Mouse (Mus musculus) intestine, embryonic 16.5 days (tissue): ENCODE measurements at regions not wholly inside any gene's neighbourhood (a gene's known extent, or its start where the extent isn't known, plus 50 kb on each side); places are given as distances from the start of the nearest gene placed in this dataset.
"Not testable (repeated sequence)": the region's sequence is repeated elsewhere in the genome, so short reads cannot be mapped to it uniquely, and the experiment has no call there.

Source experiments
- ATAC-seq: fragments of 200-750 bp; cut with Nextera tagmentation; 2 replicates; pipeline ENCODE4 v1.8.0; 2017; ENCODE audit warnings: moderate TSS enrichment, moderate library complexity
- H3K27ac ChIP-seq: fragments of 300-500 bp; sonication (generic); 2 replicates; pipeline ENCODE4 v1.5.1; 2014; ENCODE audit warnings: mild to moderate bottlenecking, low read length
- H3K27me3 ChIP-seq: fragments of 300-500 bp; sonication (generic); replicated peaks from 2 replicates; pipeline ENCODE4 v1.6.1; 2014; ENCODE audit warnings: low read length, control low read depth, mixed read lengths; ENCODE audit not compliant: control insufficient read depth, insufficient read depth
- H3K36me3 ChIP-seq: fragments of 300-500 bp; sonication (generic); 2 replicates; pipeline ENCODE4 v1.6.1; 2014; ENCODE audit warnings: low read length, control low read depth; ENCODE audit not compliant: control insufficient read depth, insufficient read depth
- H3K4me1 ChIP-seq: fragments of 300-500 bp; sonication (generic); 2 replicates; pipeline ENCODE4 v1.6.1; 2014; ENCODE audit warnings: low read length, control low read depth, mixed read lengths; ENCODE audit not compliant: control insufficient read depth, insufficient read depth
- H3K4me2 ChIP-seq: fragments of 300-500 bp; sonication (generic); 2 replicates; pipeline ENCODE4 v1.6.1; 2014; ENCODE audit warnings: low read depth, low read length, control low read depth
- H3K4me3 ChIP-seq: fragments of 300-500 bp; sonication (generic); 2 replicates; pipeline ENCODE4 v1.5.1; 2014; ENCODE audit warnings: mild to moderate bottlenecking, low read length
- H3K9ac ChIP-seq: fragments of 300-500 bp; sonication (generic); 2 replicates; pipeline ENCODE4 v1.6.1; 2014; ENCODE audit warnings: low read depth, low read length
- H3K9me3 ChIP-seq: fragments of 300-500 bp; sonication (generic); 2 replicates; pipeline ENCODE4 v1.6.1; 2016; ENCODE audit warnings: low read length, control low read depth; ENCODE audit not compliant: control insufficient read depth
- WGBS: fragments of 180-500 bp; shearing (Covaris S2); extraction: QIAGEN DNeasy Blood & Tissue Kit; methylation state at CpG from one replicate; pipeline ENCODE4 v1.1.7; 2014; 5-methylcytosine and 5-hydroxymethylcytosine counted together

- no peak overlapping the region for H3K4me3 ChIP-seq
- H3K9me3 ChIP-seq = no peaks in the 10 kb centered on the region
- H3K27ac ChIP-seq = no peak overlapping the region
- H3K27me3 ChIP-seq = no peaks in the 10 kb centered on the region
- H3K4me2 ChIP-seq = no peak overlapping the region
- WGBS = 65% methylated on average over 13 of the region's 13 CpGs
- H3K4me1 ChIP-seq = peaks cover 8% of the 10 kb centered on the region
- ATAC-seq = no peak
- no peak overlapping the region for H3K9ac ChIP-seq
- H3K36me3 ChIP-seq = no peaks in the 10 kb centered on the region
These were observed 264.9 kb downstream of the Prex1 start for GRCm38 (mm10) chr2:166448724-166449123.

DNA sequence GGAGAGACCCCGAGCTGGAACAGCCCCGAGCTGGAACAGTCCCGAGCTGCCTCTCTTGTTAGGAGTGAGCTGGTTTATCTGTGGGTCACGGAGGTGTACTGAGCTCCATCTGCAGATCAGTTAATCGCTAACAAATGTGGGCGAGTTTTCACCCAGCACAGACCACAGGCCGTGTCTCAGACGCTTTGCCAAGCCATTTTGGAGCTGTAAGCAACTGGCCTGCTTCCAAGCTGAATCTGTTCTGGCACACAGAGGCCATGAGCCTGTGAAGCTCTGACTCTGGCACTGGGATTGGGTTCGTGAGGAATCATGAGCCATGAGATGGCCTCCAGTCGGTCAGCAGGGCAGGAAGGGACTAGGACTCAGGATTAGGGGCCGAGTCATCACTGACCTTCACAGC is 265.5 kb downstream of the Prex1 start:
- Histone ChIP-seq H3K36me3 (no peaks in the 10 kb centered on the region), H3K27ac (no peak overlapping the region), H3K4me3 (no peak overlapping the region), H3K4me2 (no peak overlapping the region), H3K9ac (no peak overlapping the region), H3K9me3 (no peaks in the 10 kb centered on the region), H3K27me3 (no peaks in the 10 kb centered on the region), H3K4me1 (peaks cover 8% of the 10 kb centered on the region)
- ATAC-seq = no peak
- WGBS = 49% methylated on average over 11 of the region's 11 CpGs

- H3K27me3 ChIP-seq = no peaks in the 10 kb centered on the region
- 86% methylated on average over 3 of the region's 3 CpGs for WGBS
These were observed 267.1 kb downstream of the Prex1 start for GRCm38 (mm10) chr2:166446536-166446935.

GRCm38 (mm10) chr2:166445824-166446223 is 267.8 kb downstream of the Prex1 start:
- not testable (repeated sequence) for H3K4me1 ChIP-seq, H3K4me3 ChIP-seq, H3K9me3 ChIP-seq, H3K27me3 ChIP-seq, H3K9ac ChIP-seq, H3K36me3 ChIP-seq, ATAC-seq, H3K4me2 ChIP-seq, H3K27ac ChIP-seq
- 63% methylated on average over 7 of the region's 7 CpGs for WGBS

More at GRCm38 (mm10) chr2:166446536-166446935, 267.1 kb downstream of the Prex1 start:
- peak; percentile 46; the same call in 1 of the 2 replicates for ATAC-seq
- no peak overlapping the region for H3K4me2 ChIP-seq
- H3K9ac ChIP-seq = no peak overlapping the region
- no peaks in the 10 kb centered on the region for H3K36me3 ChIP-seq
- H3K4me3 ChIP-seq = no peak overlapping the region
- no peak overlapping the region for H3K27ac ChIP-seq
- H3K4me1 ChIP-seq = peaks cover 8% of the 10 kb centered on the region
- H3K9me3 ChIP-seq = no peaks in the 10 kb centered on the region

- ATAC-seq = no peak
- H3K36me3 ChIP-seq = no peaks in the 10 kb centered on the region
- no peak overlapping the region for H3K9ac ChIP-seq
- peaks cover 1% of the 10 kb centered on the region for H3K4me1 ChIP-seq
- no peaks in the 10 kb centered on the region for H3K9me3 ChIP-seq
- H3K4me3 ChIP-seq = no peak overlapping the region
- WGBS = 31% methylated on average over 15 of the region's 15 CpGs
- no peak overlapping the region for H3K27ac ChIP-seq
- H3K27me3 ChIP-seq = no peaks in the 10 kb centered on the region
- H3K4me2 ChIP-seq = no peak overlapping the region
These were observed 270.6 kb downstream of the Prex1 start for GRCm38 (mm10) chr2:166442997-166443396.

DNA sequence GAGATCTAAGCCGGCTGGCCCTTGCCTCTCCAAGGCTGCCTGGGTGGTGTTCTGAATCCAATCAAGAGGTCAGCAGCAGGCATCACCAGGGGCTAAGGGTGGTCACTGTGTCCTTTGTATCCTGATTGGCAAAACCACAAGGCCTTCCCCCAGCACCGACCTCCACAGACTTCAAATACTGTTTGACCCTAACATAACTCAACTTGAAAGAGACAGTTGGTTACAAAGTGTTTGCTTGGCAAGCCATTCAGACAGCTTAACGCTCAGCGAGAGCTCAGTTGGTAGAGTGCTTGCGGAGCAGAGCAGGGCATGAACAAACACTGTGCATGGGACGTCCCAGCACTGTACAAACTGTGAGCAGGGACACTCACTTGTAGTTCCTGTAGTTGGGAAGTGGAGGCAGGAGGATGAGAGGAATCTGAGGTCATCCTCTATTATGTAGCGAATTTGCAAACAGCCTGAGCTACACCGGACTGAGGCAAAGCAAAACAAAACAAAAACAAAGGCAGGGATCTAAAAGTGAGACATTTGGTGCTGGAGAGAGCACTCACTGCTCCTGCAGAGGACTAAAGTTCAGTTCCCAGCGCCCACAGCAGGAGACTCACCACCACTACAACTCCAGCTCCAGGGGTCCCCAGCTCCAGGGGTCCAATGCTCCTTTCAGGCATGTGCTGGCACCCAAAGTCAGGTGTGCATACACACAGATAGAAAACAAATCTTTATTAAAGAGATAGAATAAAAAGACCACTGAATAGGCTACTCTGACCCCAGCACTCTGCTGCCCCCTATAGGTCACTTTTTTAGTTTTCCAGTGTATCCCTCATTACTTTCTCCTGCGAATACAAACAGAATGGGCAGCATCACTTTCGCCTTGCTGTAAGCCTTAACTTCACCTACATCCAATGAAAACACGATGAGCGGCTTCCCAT is 273.5 kb downstream of the Prex1 start:
- 57% methylated on average over 13 of the region's 13 CpGs for WGBS
- no peaks in the 10 kb centered on the region for H3K36me3 ChIP-seq
- ATAC-seq = no peak

DNA sequence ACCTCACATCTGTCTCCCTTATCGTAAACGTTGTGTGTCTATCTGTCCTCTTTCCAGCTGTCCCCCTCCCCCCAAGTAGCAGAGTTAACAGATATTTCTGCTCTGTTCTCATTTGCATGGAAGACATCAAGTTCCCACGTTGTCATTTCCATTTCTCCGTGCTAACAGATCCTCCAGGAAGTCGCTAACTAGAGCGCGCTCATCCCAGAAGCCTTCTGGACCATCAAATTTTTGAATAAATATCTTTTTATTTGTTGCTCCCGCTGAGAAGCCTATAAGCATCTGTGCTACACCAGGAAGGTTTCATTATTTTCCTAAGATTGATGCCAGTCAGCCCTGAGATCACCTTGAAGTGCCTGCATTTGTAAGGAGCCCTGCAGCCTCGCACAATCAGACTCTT is 275.4 kb downstream of the Prex1 start:
- no peak overlapping the region for H3K27ac ChIP-seq
- no peak overlapping the region for H3K9ac ChIP-seq
- no peak overlapping the region for H3K4me2 ChIP-seq
- H3K27me3 ChIP-seq = no peaks in the 10 kb centered on the region
- H3K4me3 ChIP-seq = no peak overlapping the region
- H3K36me3 ChIP-seq = no peaks in the 10 kb centered on the region
- ATAC-seq = no peak
- 68% methylated on average over 9 of the region's 9 CpGs for WGBS
- no peaks in the 10 kb centered on the region for H3K9me3 ChIP-seq
- H3K4me1 ChIP-seq = peaks cover 16% of the 10 kb centered on the region

More for the DNA sequence above, 273.5 kb downstream of the Prex1 start:
- H3K27ac ChIP-seq = no peak overlapping the region
- no peaks in the 10 kb centered on the region for H3K4me1 ChIP-seq
- no peak overlapping the region for H3K4me2 ChIP-seq
- H3K9ac ChIP-seq = no peak overlapping the region
- no peaks in the 10 kb centered on the region for H3K27me3 ChIP-seq
- no peaks in the 10 kb centered on the region for H3K9me3 ChIP-seq
- no peak overlapping the region for H3K4me3 ChIP-seq

- 20% methylated on average over 8 of the region's 8 CpGs for WGBS
- H3K27ac ChIP-seq = peak overlapping the region; percentile 39
These were observed 279.1 kb downstream of the Prex1 start for GRCm38 (mm10) chr2:166434554-166434953.

GRCm38 (mm10) chr2:166433655-166434333 is 278.3 kb upstream of the Sulf2 start:
- H3K9ac ChIP-seq = no peak overlapping the region
- H3K27me3 ChIP-seq = no peaks in the 10 kb centered on the region
- H3K9me3 ChIP-seq = no peaks in the 10 kb centered on the region
- no peak overlapping the region for H3K4me3 ChIP-seq
- H3K36me3 ChIP-seq = no peaks in the 10 kb centered on the region
- peak; percentile 58 for ATAC-seq
- peak overlapping the region; percentile 40 for H3K27ac ChIP-seq
- WGBS = 52% methylated on average over 15 of the region's 15 CpGs
- peaks cover 20% of the 10 kb centered on the region for H3K4me1 ChIP-seq
- H3K4me2 ChIP-seq = no peak overlapping the region

More at GRCm38 (mm10) chr2:166434554-166434953, 279.1 kb downstream of the Prex1 start:
- Histone ChIP-seq H3K9ac (peak overlapping the region; percentile 38; the same call in 1 of the 2 replicates), H3K27me3 (no peaks in the 10 kb centered on the region), H3K9me3 (no peaks in the 10 kb centered on the region), H3K36me3 (no peaks in the 10 kb centered on the region), H3K4me2 (no peak overlapping the region), H3K4me1 (peaks cover 20% of the 10 kb centered on the region), H3K4me3 (no peak overlapping the region)
- peak; percentile 41; the same call in 1 of the 2 replicates for ATAC-seq
